Mouse (Mus musculus): Measurements from ENCODE around the gene Herc3.

- TF ChIP-seq CTCF (IDR thresholded peaks at IDR 0.05; ENCODE audit: control insufficient read depth, insufficient read depth, insufficient read length) = no peak
- no peak for TF ChIP-seq USF1 (IDR thresholded peaks at IDR 0.05; ENCODE audit: low read depth)
- TF ChIP-seq MAX (IDR thresholded peaks at IDR 0.05) = no peak
- TF ChIP-seq CEBPB (IDR thresholded peaks at IDR 0.05; ENCODE audit: low read depth) = no peak
- TF ChIP-seq MYOD1 (IDR thresholded peaks at IDR 0.05; ENCODE audit: control insufficient read depth, insufficient read length, low read depth) = no peak
- no peak for TF ChIP-seq MYOG (IDR thresholded peaks at IDR 0.05; ENCODE audit: control insufficient read depth, extremely low read depth, insufficient read length)
- no peak for TF ChIP-seq FOSL1 (IDR thresholded peaks at IDR 0.05; ENCODE audit: insufficient read depth, low read length, poor library complexity, severe bottlenecking)
Measured at GRCm38 (mm10) chr6:58927881-58928280, 96.6 kb downstream of the Herc3 start.

Measured in C2C12 (cell line).